Mouse (Mus musculus) B cell, adult 67 days (primary cell): Measurements from ENCODE around the gene Tigar. TPM values are rescaled to one million over a fixed set of nuclear protein-coding genes. Genes with fewer than 3 reads are reported as not detected.

Experiments used
- total RNA-seq, 2 experiments: library from RNA; stranded (reverse); gene quantifications; 4 replicates each; pipeline ENCODE4 v1.2.4; 2023

Tigar gene
- 1 to 10 TPM; 7.8 to 8.9 TPM for total RNA-seq

GRCm38 (mm10) chr6:127109402-127109930 lies at the start of gene Tigar:
Tigar (minus strand) TSS chr6:127109557.

GRCm38 (mm10) chr6:127152106-127152951 lies 43.0 kb upstream of the Tigar start, which contains the start of gene Ccnd2:
Ccnd2 (minus strand) TSS chr6:127152193.

GRCm38 (mm10) chr6:127072817-127073216 lies 36.5 kb downstream of the Tigar start, which contains the start of gene Fgf23:
Fgf23 (plus strand) TSS chr6:127072902.

Other genes starting within 250 kb of the Tigar start
- gene Dyrk4, start 187.7 kb downstream of the Tigar start, total RNA-seq, result 1 to 10 TPM in 1 of 2 experiments, under 1 TPM in 1; 0.92 to 1.1 TPM
- gene Rad51ap1, start 170.0 kb downstream of the Tigar start, total RNA-seq, result 1 to 10 TPM; 3.0 to 4.0 TPM
- gene D6Wsu163e, start 169.6 kb downstream of the Tigar start, total RNA-seq, result 10 to 100 TPM; 40.8 to 43.6 TPM
- gene Fgf6, start 94.0 kb downstream of the Tigar start, total RNA-seq, result not detected
- gene Fgf23, start 36.7 kb downstream of the Tigar start, total RNA-seq, result not detected
- gene Ccnd2, start 42.6 kb upstream of the Tigar start, total RNA-seq, result 10 to 100 TPM; 46.3 to 65.6 TPM